Mouse (Mus musculus) kidney, embryonic 14.5 days (tissue): ENCODE results near the gene Zmynd10. TPM values are rescaled to one million over a fixed set of nuclear protein-coding genes. Genes with fewer than 3 reads are reported as not detected.
A peak's percentile ranks its signal among the peaks of the same experiment; 100 is the strongest.

Experiments
- ATAC-seq: fragments of 200-750 bp; cut with Nextera tagmentation; 2 replicates; pipeline ENCODE4 v1.8.0; 2017; ENCODE audit warnings: moderate number of reproducible peaks, mild to moderate bottlenecking, moderate TSS enrichment, moderate library complexity; ENCODE audit not compliant: low FRiP score, low TSS enrichment
- H3K27ac ChIP-seq: fragments of 300-500 bp; sonication (generic); 2 replicates; pipeline ENCODE4 v1.5.1; 2014; ENCODE audit warnings: low read depth, mild to moderate bottlenecking, low read length, moderate library complexity, mixed read lengths
- H3K27me3 ChIP-seq: fragments of 300-500 bp; sonication (generic); 2 replicates; pipeline ENCODE4 v1.6.1; 2014; ENCODE audit warnings: mild to moderate bottlenecking, low read length; ENCODE audit not compliant: control insufficient read depth, insufficient read depth
- H3K36me3 ChIP-seq: fragments of 300-500 bp; sonication (generic); 2 replicates; pipeline ENCODE4 v1.6.1; 2014; ENCODE audit warnings: low read length, mixed read lengths; ENCODE audit not compliant: control insufficient read depth, insufficient read depth
- H3K4me1 ChIP-seq: fragments of 300-500 bp; sonication (generic); 2 replicates; pipeline ENCODE4 v1.6.1; 2014; ENCODE audit warnings: low read length, mixed read lengths; ENCODE audit not compliant: control insufficient read depth, insufficient read depth
- H3K4me2 ChIP-seq: fragments of 300-500 bp; sonication (generic); replicated peaks from 2 replicates; pipeline ENCODE4 v1.6.1; 2014; ENCODE audit warnings: low read depth, mild to moderate bottlenecking, low read length
- H3K4me3 ChIP-seq: fragments of 300-500 bp; sonication (generic); 2 replicates; pipeline ENCODE4 v1.5.1; 2014; ENCODE audit warnings: mild to moderate bottlenecking, low read length
- H3K9ac ChIP-seq: fragments of 300-500 bp; sonication (generic); 2 replicates; pipeline ENCODE4 v1.6.1; 2014; ENCODE audit warnings: low read depth, mild to moderate bottlenecking, low read length, moderate library complexity
- H3K9me3 ChIP-seq: fragments of 300-500 bp; sonication (generic); 2 replicates; pipeline ENCODE4 v1.6.1; 2016; ENCODE audit warnings: low read length; ENCODE audit not compliant: control insufficient read depth
- WGBS: fragments of 180-500 bp; shearing (Covaris S2); extraction: QIAGEN DNeasy Blood & Tissue Kit; methylation state at CpG from one replicate; pipeline ENCODE4 v1.1.7; 2014; 5-methylcytosine and 5-hydroxymethylcytosine counted together
- polyA plus RNA-seq: library from polyadenylated mRNA; unstranded; fragments of >200 nt; fragmentation: Nextera tagmentation; extraction: Ambion mirVana; gene quantifications from 2 replicates; pipeline ENCODE4 v1.2.1, GENCODE M21; 2014

Gene Zmynd10
- polyA plus RNA-seq, 1 experiment from 2014 or later = 1.7 TPM

- peaks cover 15% of the 10 kb centered on the region; the same call in 1 of the 2 replicates for H3K4me1 ChIP-seq
- no peaks in the 10 kb centered on the region for H3K9me3 ChIP-seq
- no peak overlapping the region for H3K27ac ChIP-seq
- WGBS = 23% methylated on average over 14 of the region's 14 CpGs
- H3K4me3 ChIP-seq = no peak overlapping the region
- H3K36me3 ChIP-seq = no peaks in the 10 kb centered on the region
- H3K27me3 ChIP-seq = peaks cover 6% of the 10 kb centered on the region; the same call in 1 of the 2 replicates
- no peak overlapping the region for H3K4me2 ChIP-seq
- ATAC-seq = no peak
- H3K9ac ChIP-seq = no peak overlapping the region
These were observed 32.7 kb upstream of the Zmynd10 start for GRCm38 (mm10) chr9:107514303-107514955.

DNA sequence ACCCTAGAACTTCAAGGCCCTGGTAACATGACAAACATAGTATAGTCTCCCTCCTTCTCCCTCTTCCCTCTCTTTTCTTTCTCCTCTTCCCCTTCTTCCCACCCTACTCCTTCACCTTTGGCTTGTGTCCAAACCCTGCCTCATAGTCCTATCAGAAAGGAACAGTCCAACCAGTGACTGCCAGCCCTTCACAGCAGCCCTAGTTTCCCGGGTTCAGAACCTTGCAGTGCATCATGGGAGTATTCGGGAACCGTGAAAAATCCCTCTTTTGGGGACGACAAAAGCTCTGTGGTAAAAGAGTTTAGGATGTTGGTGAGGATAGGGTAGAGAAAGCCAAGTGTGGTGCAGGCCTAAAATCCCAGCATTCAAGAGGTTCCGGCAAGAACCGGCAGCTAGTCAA lies 26.8 kb upstream of the Zmynd10 start:
- H3K4me3 ChIP-seq = no peak overlapping the region
- no peak for ATAC-seq
- H3K9me3 ChIP-seq = no peaks in the 10 kb centered on the region
- H3K27me3 ChIP-seq = no peaks in the 10 kb centered on the region
- peaks cover 10% of the 10 kb centered on the region; the same call in 1 of the 2 replicates for H3K4me1 ChIP-seq
- H3K36me3 ChIP-seq = no peaks in the 10 kb centered on the region
- no peak overlapping the region for H3K27ac ChIP-seq
- no peak overlapping the region for H3K4me2 ChIP-seq
- no peak overlapping the region for H3K9ac ChIP-seq
- 68% methylated on average over 6 of the region's 6 CpGs for WGBS

- H3K4me2 ChIP-seq = no peak overlapping the region
- ATAC-seq = no peak
- H3K9me3 ChIP-seq = no peaks in the 10 kb centered on the region
- no peak overlapping the region for H3K4me3 ChIP-seq
- H3K36me3 ChIP-seq = no peaks in the 10 kb centered on the region
- H3K9ac ChIP-seq = peak overlapping the region; percentile 7; the same call in 1 of the 2 replicates
- H3K4me1 ChIP-seq = peaks cover 10% of the 10 kb centered on the region; the same call in 1 of the 2 replicates
- WGBS = 62% methylated on average over 5 of the region's 5 CpGs
- peaks cover under 1% of the 10 kb centered on the region; the same call in 1 of the 2 replicates for H3K27me3 ChIP-seq
- H3K27ac ChIP-seq = no peak overlapping the region
These were observed 25.9 kb upstream of the Zmynd10 start for GRCm38 (mm10) chr9:107521190-107521589.

DNA sequence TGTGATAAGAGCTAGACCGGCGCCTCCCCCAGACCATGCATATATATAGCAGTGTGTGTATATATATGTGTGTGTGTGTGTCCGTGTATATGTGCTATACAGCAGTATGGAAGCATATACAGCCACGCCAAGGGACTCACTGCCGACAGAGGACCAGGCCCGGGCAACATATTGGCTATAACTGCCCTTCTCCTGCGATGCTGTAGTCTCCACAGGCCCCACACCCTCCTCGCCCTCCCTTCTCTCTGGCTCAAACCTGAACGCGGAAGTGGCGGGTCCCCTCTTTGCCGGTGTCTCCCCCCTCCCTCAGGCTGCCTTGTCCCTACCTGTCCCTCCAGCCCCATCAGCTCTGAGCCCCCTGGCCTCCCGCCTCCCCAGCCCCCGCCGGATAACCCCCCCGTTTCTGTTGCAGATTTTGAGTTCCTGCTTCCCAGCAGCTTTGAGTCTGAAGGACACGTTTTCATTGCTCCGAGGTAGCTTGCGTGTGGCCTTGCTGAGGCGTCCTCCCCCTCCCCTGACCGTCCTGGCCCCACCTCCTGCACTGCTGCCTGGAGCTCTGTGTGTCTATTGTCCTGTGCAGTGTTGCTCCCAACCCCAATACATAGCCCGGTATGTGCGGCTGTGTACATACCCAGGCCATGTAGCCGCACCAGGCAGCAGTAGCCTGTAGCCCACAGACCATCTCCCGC lies 25.2 kb upstream of the Zmynd10 start:
- Histone ChIP-seq H3K36me3 (no peaks in the 10 kb centered on the region), H3K4me3 (no peak overlapping the region), H3K4me1 (peaks cover 15% of the 10 kb centered on the region; the same call in 1 of the 2 replicates), H3K27ac (no peak overlapping the region), H3K27me3 (peaks cover 7% of the 10 kb centered on the region; the same call in 1 of the 2 replicates), H3K4me2 (peak overlapping the region; percentile 34), H3K9me3 (no peaks in the 10 kb centered on the region), H3K9ac (no peak overlapping the region)
- no peak for ATAC-seq
- 25% methylated on average over 25 of the region's 25 CpGs for WGBS

GRCm38 (mm10) chr9:107522400-107522711 lies 24.7 kb upstream of the Zmynd10 start:
- no peaks in the 10 kb centered on the region for H3K9me3 ChIP-seq
- H3K4me1 ChIP-seq = peaks cover 15% of the 10 kb centered on the region; the same call in 1 of the 2 replicates
- WGBS = 29% methylated on average over 2 of the region's 2 CpGs
- peaks cover 9% of the 10 kb centered on the region for H3K27me3 ChIP-seq
- H3K9ac ChIP-seq = no peak overlapping the region
- no peak for ATAC-seq
- no peak overlapping the region for H3K27ac ChIP-seq
- H3K4me3 ChIP-seq = no peak overlapping the region
- peak overlapping the region; percentile 34 for H3K4me2 ChIP-seq
- H3K36me3 ChIP-seq = no peaks in the 10 kb centered on the region

- H3K27me3 ChIP-seq = peaks cover 19% of the 10 kb centered on the region
- H3K4me2 ChIP-seq = peak overlapping the region; percentile 74
- peak overlapping the region; percentile 42 for H3K9ac ChIP-seq
- peak; percentile 82 for ATAC-seq
- H3K4me3 ChIP-seq = peak overlapping the region; percentile 40
- no peaks in the 10 kb centered on the region for H3K36me3 ChIP-seq
- H3K4me1 ChIP-seq = peaks cover 15% of the 10 kb centered on the region; the same call in 1 of the 2 replicates
- whole genome bisulfite sequencing = 4% methylated on average over 44 of the region's 44 CpGs
- no peaks in the 10 kb centered on the region for H3K9me3 ChIP-seq
- no peak overlapping the region for H3K27ac ChIP-seq
These were observed 20.7 kb upstream of the Zmynd10 start for GRCm38 (mm10) chr9:107526198-107527026.

DNA sequence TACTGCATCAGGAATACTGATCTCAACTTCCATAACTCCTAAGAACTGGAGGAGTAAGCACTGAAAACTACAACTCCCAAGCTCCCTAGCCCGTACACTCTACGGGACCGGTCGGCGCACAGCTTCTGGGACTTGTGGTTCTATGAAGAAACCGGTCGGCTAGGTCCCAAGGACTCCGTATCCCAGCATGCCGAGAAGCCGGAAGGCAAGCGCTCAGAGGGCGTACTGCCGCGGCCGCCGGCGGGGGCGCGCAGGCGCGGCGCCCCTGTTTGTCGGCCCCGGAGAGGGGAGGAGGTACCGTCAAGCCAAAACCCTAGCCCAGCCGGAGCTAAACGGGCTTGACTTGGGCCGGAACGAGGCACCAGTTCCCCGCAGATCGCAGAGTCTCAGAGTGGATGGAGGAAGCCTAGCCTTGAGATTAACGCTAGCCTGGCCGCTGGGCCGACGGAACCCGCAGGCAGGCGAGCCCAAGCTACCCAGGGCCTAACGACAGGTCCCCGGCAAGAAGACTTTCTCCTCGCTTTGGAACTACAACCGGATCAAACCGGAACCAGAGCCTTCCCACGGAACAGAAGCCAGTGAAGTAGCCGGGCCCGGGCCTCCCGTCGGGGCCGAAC lies 13.2 kb upstream of the Zmynd10 start, which contains the start of gene Tmem115:
TSS of gene Tmem115 (plus strand) at position 155 of the 617 bp plus-strand sequence.
- peak within 1 kb of the TSS; percentile 90 for H3K9ac ChIP-seq
- H3K27ac ChIP-seq = peak within 1 kb of the TSS; percentile 77
- H3K4me2 ChIP-seq = peak within 1 kb of the TSS; percentile 71

GRCm38 (mm10) chr9:107534408-107535202 lies 12.5 kb upstream of the Zmynd10 start:
- no peaks in the 10 kb centered on the region for H3K27me3 ChIP-seq
- peaks cover 29% of the 10 kb centered on the region for H3K36me3 ChIP-seq
- H3K9me3 ChIP-seq = no peaks in the 10 kb centered on the region
- ATAC-seq = peak; percentile 13
- H3K4me1 ChIP-seq = peaks cover 20% of the 10 kb centered on the region
- peak overlapping the region; percentile 71 for H3K4me2 ChIP-seq
- H3K4me3 ChIP-seq = peak overlapping the region; percentile 94
- WGBS = under 1% methylated on average over 40 of the region's 40 CpGs
- peak overlapping the region; percentile 77 for H3K27ac ChIP-seq
- H3K9ac ChIP-seq = peak overlapping the region; percentile 90

More for the DNA sequence above, 13.2 kb upstream of the Zmynd10 start, which contains the start of gene Tmem115:
- Histone ChIP-seq H3K4me3 (peak within 1 kb of the TSS; percentile 94), H3K36me3 (peaks cover 22% of the 10 kb centered on the region), H3K9me3 (no peaks in the 10 kb centered on the region), H3K4me1 (peaks cover 20% of the 10 kb centered on the region), H3K27me3 (no peaks in the 10 kb centered on the region)
- peak; percentile 98 for ATAC-seq
- under 1% methylated on average over 48 of the region's 48 CpGs for WGBS
